Mouse (Mus musculus): ENCODE data around the gene Pde9a. TPM values are rescaled to one million over a fixed set of nuclear protein-coding genes. Genes with fewer than 3 reads are reported as not detected.

Gene Pde9a
- polyA plus RNA-seq, 1 experiment from 2014 or later, result 62.5 TPM

GRCm38 (mm10) chr17:31433978-31434797, 48.2 kb downstream of the Pde9a start:
- Histone ChIP-seq H3K4me1 (ENCODE audit: control insufficient read depth, insufficient read depth, low read length) (peaks cover 36% of the 10 kb centered on the region), H3K36me3 (ENCODE audit: control insufficient read depth, insufficient read depth, low read length) (peaks cover 6% of the 10 kb centered on the region; the same call in 1 of the 2 replicates), H3K27ac (ENCODE audit: low read length) (peak overlapping the region; percentile 90), H3K4me2 (ENCODE audit: low read depth, low read length) (peak overlapping the region; percentile 65), H3K9ac (ENCODE audit: low read depth, low read length) (peak overlapping the region; percentile 71), H3K4me3 (ENCODE audit: low read length) (peak overlapping the region; percentile 47), H3K9me3 (ENCODE audit: control insufficient read depth, low read length) (no peaks in the 10 kb centered on the region), H3K27me3 (replicated peaks; ENCODE audit: control insufficient read depth, insufficient read depth, low read length) (no peaks in the 10 kb centered on the region)
- 8% methylated on average over 16 of the region's 16 CpGs for WGBS
- peak; percentile 57 for ATAC-seq

- WGBS, result 11% methylated on average over 8 of the region's 8 CpGs
- H3K4me3 ChIP-seq (ENCODE audit: low read length), result peak overlapping the region; percentile 47
- H3K9ac ChIP-seq (ENCODE audit: low read depth, low read length), result peak overlapping the region; percentile 71
- H3K4me1 ChIP-seq (ENCODE audit: control insufficient read depth, insufficient read depth, low read length), result peaks cover 36% of the 10 kb centered on the region
- peaks cover 6% of the 10 kb centered on the region; the same call in 1 of the 2 replicates for H3K36me3 ChIP-seq (ENCODE audit: control insufficient read depth, insufficient read depth, low read length)
- no peaks in the 10 kb centered on the region for H3K9me3 ChIP-seq (ENCODE audit: control insufficient read depth, low read length)
- peak overlapping the region; percentile 90 for H3K27ac ChIP-seq (ENCODE audit: low read length)
- H3K4me2 ChIP-seq (ENCODE audit: low read depth, low read length), result peak overlapping the region; percentile 65
- H3K27me3 ChIP-seq (replicated peaks; ENCODE audit: control insufficient read depth, insufficient read depth, low read length), result no peaks in the 10 kb centered on the region
- no peak for ATAC-seq
Observed at GRCm38 (mm10) chr17:31434825-31435325, 48.9 kb downstream of the Pde9a start.

GRCm38 (mm10) chr17:31435934-31436813, 50.2 kb downstream of the Pde9a start:
- Histone ChIP-seq H3K27ac (ENCODE audit: low read length) (peak overlapping the region; percentile 25), H3K4me3 (ENCODE audit: low read length) (no peak overlapping the region), H3K9ac (ENCODE audit: low read depth, low read length) (no peak overlapping the region), H3K4me1 (ENCODE audit: control insufficient read depth, insufficient read depth, low read length) (peaks cover 33% of the 10 kb centered on the region), H3K36me3 (ENCODE audit: control insufficient read depth, insufficient read depth, low read length) (0 out of 2 replicates have a peak, but pooled peaks cover 6% of the 10 kb centered on the region), H3K27me3 (replicated peaks; ENCODE audit: control insufficient read depth, insufficient read depth, low read length) (no peaks in the 10 kb centered on the region), H3K4me2 (ENCODE audit: low read depth, low read length) (no peak overlapping the region), H3K9me3 (ENCODE audit: control insufficient read depth, low read length) (no peaks in the 10 kb centered on the region)
- no peak for ATAC-seq
- 69% methylated on average over 13 of the region's 13 CpGs for WGBS

- no peaks in the 10 kb centered on the region for H3K27me3 ChIP-seq (replicated peaks; ENCODE audit: control insufficient read depth, insufficient read depth, low read length)
- no peak overlapping the region for H3K4me3 ChIP-seq (ENCODE audit: low read length)
- H3K4me2 ChIP-seq (ENCODE audit: low read depth, low read length), result no peak overlapping the region
- H3K9ac ChIP-seq (ENCODE audit: low read depth, low read length), result no peak overlapping the region
- no peaks in the 10 kb centered on the region for H3K9me3 ChIP-seq (ENCODE audit: control insufficient read depth, low read length)
- ATAC-seq, result no peak
- 55% methylated on average over 4 of the region's 5 CpGs for WGBS
- peaks cover 33% of the 10 kb centered on the region for H3K4me1 ChIP-seq (ENCODE audit: control insufficient read depth, insufficient read depth, low read length)
- H3K36me3 ChIP-seq (ENCODE audit: control insufficient read depth, insufficient read depth, low read length), result 0 out of 2 replicates have a peak, but pooled peaks cover 7% of the 10 kb centered on the region
- H3K27ac ChIP-seq (ENCODE audit: low read length), result no peak overlapping the region
Observed at GRCm38 (mm10) chr17:31436814-31437406, 50.9 kb downstream of the Pde9a start.

GRCm38 (mm10) chr17:31437482-31437881, 51.5 kb downstream of the Pde9a start:
- Histone ChIP-seq H3K36me3 (ENCODE audit: control insufficient read depth, insufficient read depth, low read length) (0 out of 2 replicates have a peak, but pooled peaks cover 7% of the 10 kb centered on the region), H3K27ac (ENCODE audit: low read length) (no peak overlapping the region), H3K9ac (ENCODE audit: low read depth, low read length) (no peak overlapping the region), H3K27me3 (replicated peaks; ENCODE audit: control insufficient read depth, insufficient read depth, low read length) (no peaks in the 10 kb centered on the region), H3K4me1 (ENCODE audit: control insufficient read depth, insufficient read depth, low read length) (peaks cover 31% of the 10 kb centered on the region), H3K9me3 (ENCODE audit: control insufficient read depth, low read length) (no peaks in the 10 kb centered on the region), H3K4me2 (ENCODE audit: low read depth, low read length) (no peak overlapping the region), H3K4me3 (ENCODE audit: low read length) (no peak overlapping the region)
- ATAC-seq, result no peak
- WGBS, result 90% methylated on average over 9 of the region's 9 CpGs

GRCm38 (mm10) chr17:31439978-31440377, 54.0 kb downstream of the Pde9a start:
- H3K27me3 ChIP-seq (replicated peaks; ENCODE audit: control insufficient read depth, insufficient read depth, low read length), result no peaks in the 10 kb centered on the region
- no peak overlapping the region for H3K9ac ChIP-seq (ENCODE audit: low read depth, low read length)
- no peak overlapping the region for H3K4me3 ChIP-seq (ENCODE audit: low read length)
- peaks cover 34% of the 10 kb centered on the region for H3K4me1 ChIP-seq (ENCODE audit: control insufficient read depth, insufficient read depth, low read length)
- H3K27ac ChIP-seq (ENCODE audit: low read length), result no peak overlapping the region
- no peaks in the 10 kb centered on the region for H3K9me3 ChIP-seq (ENCODE audit: control insufficient read depth, low read length)
- WGBS, result 83% methylated on average over 4 of the region's 4 CpGs
- 0 out of 2 replicates have a peak, but pooled peaks cover 7% of the 10 kb centered on the region for H3K36me3 ChIP-seq (ENCODE audit: control insufficient read depth, insufficient read depth, low read length)
- no peak overlapping the region for H3K4me2 ChIP-seq (ENCODE audit: low read depth, low read length)
- ATAC-seq, result no peak

- peaks cover 7% of the 10 kb centered on the region; the same call in 1 of the 2 replicates for H3K36me3 ChIP-seq (ENCODE audit: control insufficient read depth, insufficient read depth, low read length)
- H3K4me3 ChIP-seq (ENCODE audit: low read length), result no peak overlapping the region
- H3K4me1 ChIP-seq (ENCODE audit: control insufficient read depth, insufficient read depth, low read length), result peaks cover 34% of the 10 kb centered on the region
- ATAC-seq, result peak; percentile 52
- 33% methylated on average over 8 of the region's 8 CpGs for WGBS
- no peaks in the 10 kb centered on the region for H3K9me3 ChIP-seq (ENCODE audit: control insufficient read depth, low read length)
- no peak overlapping the region for H3K4me2 ChIP-seq (ENCODE audit: low read depth, low read length)
- no peak overlapping the region for H3K9ac ChIP-seq (ENCODE audit: low read depth, low read length)
- H3K27me3 ChIP-seq (replicated peaks; ENCODE audit: control insufficient read depth, insufficient read depth, low read length), result no peaks in the 10 kb centered on the region
- H3K27ac ChIP-seq (ENCODE audit: low read length), result peak overlapping the region; percentile 59
Observed at GRCm38 (mm10) chr17:31442513-31442912, 56.5 kb downstream of the Pde9a start.

- Histone ChIP-seq H3K27me3 (replicated peaks; ENCODE audit: control insufficient read depth, insufficient read depth, low read length) (no peaks in the 10 kb centered on the region), H3K9ac (ENCODE audit: low read depth, low read length) (no peak overlapping the region), H3K4me3 (ENCODE audit: low read length) (no peak overlapping the region), H3K4me2 (ENCODE audit: low read depth, low read length) (no peak overlapping the region), H3K27ac (ENCODE audit: low read length) (peak overlapping the region; percentile 89; the same call in 1 of the 2 replicates), H3K9me3 (ENCODE audit: control insufficient read depth, low read length) (no peaks in the 10 kb centered on the region), H3K4me1 (ENCODE audit: control insufficient read depth, insufficient read depth, low read length) (peaks cover 34% of the 10 kb centered on the region), H3K36me3 (ENCODE audit: control insufficient read depth, insufficient read depth, low read length) (peaks cover 9% of the 10 kb centered on the region; the same call in 1 of the 2 replicates)
- 61% methylated on average over 7 of the region's 7 CpGs for WGBS
- ATAC-seq, result no peak
Observed at GRCm38 (mm10) chr17:31444251-31444650, 58.2 kb downstream of the Pde9a start.
